Mouse (Mus musculus): ENCODE data around the gene Wdr63. TPM values are rescaled to one million over a fixed set of nuclear protein-coding genes. Genes with fewer than 3 reads are reported as not detected.

Gene Wdr63
- polyA plus RNA-seq, 1 experiment from 2014 or later, result 3.5 TPM

DNA sequence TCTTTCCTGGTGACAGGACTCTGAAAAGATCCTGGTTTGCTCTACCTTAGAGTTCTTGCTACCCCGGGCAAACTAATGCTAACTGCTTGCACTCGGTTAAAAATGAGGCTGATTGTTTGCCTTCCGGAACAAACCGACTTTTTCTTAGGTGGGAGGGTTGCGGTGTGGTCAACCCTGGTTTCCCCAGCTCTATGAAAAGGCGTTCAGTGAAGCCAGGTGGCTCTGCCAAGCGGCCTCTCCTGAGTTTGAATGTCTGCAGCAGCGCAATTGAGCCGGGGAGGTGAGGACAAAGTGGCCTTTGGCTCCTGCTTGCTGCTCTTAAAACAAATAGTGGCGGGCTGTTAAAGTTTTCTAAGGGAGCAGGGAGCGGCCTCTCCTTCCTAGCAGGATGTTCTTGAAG lies 42.6 kb upstream of the Wdr63 start:
- Histone ChIP-seq H3K4me1 (replicated peaks; ENCODE audit: control insufficient read depth, insufficient read depth, low read length) (peaks cover 4% of the 10 kb centered on the region; the same call in 1 of the 2 replicates), H3K4me3 (ENCODE audit: low read length) (peak overlapping the region; percentile 54), H3K36me3 (ENCODE audit: control insufficient read depth, insufficient read depth, low read length) (no peaks in the 10 kb centered on the region), H3K27me3 (ENCODE audit: control insufficient read depth, insufficient read depth, low read depth, low read length) (no peaks in the 10 kb centered on the region; the same call in 1 of the 2 replicates), H3K9me3 (ENCODE audit: control insufficient read depth, low read length) (no peaks in the 10 kb centered on the region), H3K4me2 (ENCODE audit: low read depth, low read length) (peak overlapping the region; percentile 98), H3K9ac (ENCODE audit: low read length) (no peak overlapping the region; the same call in 1 of the 2 replicates), H3K27ac (ENCODE audit: low read length) (no peak overlapping the region)
- WGBS, result 12% methylated on average over 11 of the region's 11 CpGs
- ATAC-seq (ENCODE audit: low read depth), result peak; percentile 44

DNA sequence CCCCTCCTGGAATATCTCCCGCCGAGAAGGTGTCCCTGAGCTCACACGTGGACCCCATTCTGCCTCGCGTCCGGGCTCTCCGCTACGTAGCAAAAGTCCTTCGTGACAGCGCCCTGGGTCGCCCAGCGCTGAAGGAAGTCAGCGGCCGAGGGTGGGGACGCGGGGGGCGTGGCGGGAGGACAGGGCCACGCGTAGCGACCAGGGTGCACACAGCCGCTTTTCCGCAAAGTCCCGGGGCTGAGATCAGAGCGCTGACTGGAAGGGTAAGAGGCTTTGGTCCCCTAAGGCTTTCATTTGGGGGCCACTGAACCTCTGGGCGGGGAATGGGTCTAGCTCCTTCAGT lies 42.1 kb upstream of the Wdr63 start:
- Histone ChIP-seq H3K27me3 (ENCODE audit: control insufficient read depth, insufficient read depth, low read depth, low read length) (no peaks in the 10 kb centered on the region; the same call in 1 of the 2 replicates), H3K4me3 (ENCODE audit: low read length) (peak overlapping the region; percentile 54), H3K36me3 (ENCODE audit: control insufficient read depth, insufficient read depth, low read length) (no peaks in the 10 kb centered on the region), H3K4me2 (ENCODE audit: low read depth, low read length) (peak overlapping the region; percentile 98), H3K27ac (ENCODE audit: low read length) (no peak overlapping the region), H3K4me1 (replicated peaks; ENCODE audit: control insufficient read depth, insufficient read depth, low read length) (peaks cover 4% of the 10 kb centered on the region; the same call in 1 of the 2 replicates), H3K9ac (ENCODE audit: low read length) (peak overlapping the region; percentile 66), H3K9me3 (ENCODE audit: control insufficient read depth, low read length) (no peaks in the 10 kb centered on the region)
- WGBS, result 1% methylated on average over 26 of the region's 26 CpGs
- ATAC-seq (ENCODE audit: low read depth), result peak; percentile 74

DNA sequence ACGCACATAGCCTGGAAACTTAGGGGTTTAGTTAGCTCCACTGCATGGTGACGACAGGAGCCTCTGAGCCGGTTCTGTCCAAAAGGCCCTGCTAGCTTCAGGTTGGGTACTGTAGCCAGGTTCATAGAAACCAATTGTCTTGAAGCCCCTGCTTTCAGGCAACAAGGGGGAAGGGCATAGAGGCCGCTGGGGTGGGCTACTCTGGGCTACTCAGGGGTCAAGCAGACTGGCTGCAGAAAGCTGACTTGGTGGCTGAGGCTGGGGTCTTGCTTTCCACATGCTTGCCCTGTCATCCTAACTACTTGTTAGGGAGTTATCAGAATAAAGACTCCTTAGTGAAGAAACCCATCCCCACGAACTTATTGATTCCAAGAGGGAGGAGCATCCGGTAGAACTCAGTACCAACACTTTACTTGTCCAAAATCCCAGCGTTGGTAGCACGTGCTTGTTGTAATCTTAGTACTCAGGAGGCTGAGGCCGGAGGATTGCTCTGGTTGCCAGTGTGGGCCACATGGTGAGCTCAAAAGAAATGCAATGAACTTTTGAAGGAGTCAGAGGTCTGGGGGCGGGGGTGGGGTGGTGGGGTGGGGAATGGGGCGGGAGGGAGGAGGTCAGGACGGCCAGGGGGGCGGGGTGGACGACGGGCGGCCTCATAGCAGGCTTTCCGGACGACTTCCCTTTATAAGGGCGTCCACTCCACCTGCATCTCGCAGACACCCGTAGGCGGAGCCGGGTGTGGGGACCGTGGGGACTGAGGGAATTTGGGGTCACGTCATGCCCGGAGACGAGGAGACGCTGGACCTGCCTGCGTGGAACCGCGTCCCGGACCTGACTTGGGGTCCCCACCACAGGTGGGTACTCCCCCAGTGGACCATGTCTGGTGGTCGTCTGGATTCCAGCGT lies 41.5 kb upstream of the Wdr63 start, which contains the start of gene Mcoln2:
TSS of gene Mcoln2 (plus strand) at position 678 of the 902 bp plus-strand sequence.
- Histone ChIP-seq H3K36me3 (ENCODE audit: control insufficient read depth, insufficient read depth, low read length) (no peaks in the 10 kb centered on the region), H3K4me3 (ENCODE audit: low read length) (peak within 1 kb of the TSS; percentile 54), H3K9ac (ENCODE audit: low read length) (peak within 1 kb of the TSS; percentile 66), H3K27ac (ENCODE audit: low read length) (no peak within 1 kb of the TSS), H3K4me2 (ENCODE audit: low read depth, low read length) (peak within 1 kb of the TSS; percentile 98), H3K4me1 (replicated peaks; ENCODE audit: control insufficient read depth, insufficient read depth, low read length) (peaks cover 4% of the 10 kb centered on the region; the same call in 1 of the 2 replicates), H3K27me3 (ENCODE audit: control insufficient read depth, insufficient read depth, low read depth, low read length) (no peaks in the 10 kb centered on the region; the same call in 1 of the 2 replicates), H3K9me3 (ENCODE audit: control insufficient read depth, low read length) (no peaks in the 10 kb centered on the region)
- 12% methylated on average over 34 of the region's 34 CpGs for WGBS
- ATAC-seq (ENCODE audit: low read depth), result peak; percentile 35

DNA sequence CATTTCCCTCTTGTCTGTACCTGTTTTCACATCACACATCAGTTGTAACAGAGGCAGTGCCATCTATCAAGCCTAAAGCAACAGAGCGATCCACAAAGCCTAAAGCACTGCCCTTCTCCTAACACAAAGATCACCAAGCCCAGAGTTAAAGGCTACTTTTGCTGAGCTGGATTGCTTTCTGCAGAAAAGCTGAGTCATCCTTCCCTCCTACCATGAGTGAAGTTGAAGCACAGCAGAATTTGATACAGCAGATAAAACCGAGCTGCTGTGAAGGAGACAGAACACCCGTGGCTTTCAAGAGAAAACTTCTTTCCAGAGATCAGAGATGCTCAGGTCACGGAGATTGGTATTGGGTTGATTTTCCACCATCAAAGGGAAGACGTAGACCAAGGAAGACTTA lies 38.2 kb upstream of the Wdr63 start:
- ATAC-seq (ENCODE audit: low read depth), result no peak
- 50% methylated on average over 5 of the region's 5 CpGs for WGBS
- H3K9ac ChIP-seq (ENCODE audit: low read length), result no peak overlapping the region
- H3K9me3 ChIP-seq (ENCODE audit: control insufficient read depth, low read length), result no peaks in the 10 kb centered on the region
- no peak overlapping the region for H3K4me2 ChIP-seq (ENCODE audit: low read depth, low read length)
- H3K36me3 ChIP-seq (ENCODE audit: control insufficient read depth, insufficient read depth, low read length), result no peaks in the 10 kb centered on the region
- no peak overlapping the region for H3K4me3 ChIP-seq (ENCODE audit: low read length)
- no peak overlapping the region for H3K27ac ChIP-seq (ENCODE audit: low read length)
- H3K27me3 ChIP-seq (ENCODE audit: control insufficient read depth, insufficient read depth, low read depth, low read length), result no peaks in the 10 kb centered on the region
- H3K4me1 ChIP-seq (replicated peaks; ENCODE audit: control insufficient read depth, insufficient read depth, low read length), result peaks cover 4% of the 10 kb centered on the region; the same call in 1 of the 2 replicates

DNA sequence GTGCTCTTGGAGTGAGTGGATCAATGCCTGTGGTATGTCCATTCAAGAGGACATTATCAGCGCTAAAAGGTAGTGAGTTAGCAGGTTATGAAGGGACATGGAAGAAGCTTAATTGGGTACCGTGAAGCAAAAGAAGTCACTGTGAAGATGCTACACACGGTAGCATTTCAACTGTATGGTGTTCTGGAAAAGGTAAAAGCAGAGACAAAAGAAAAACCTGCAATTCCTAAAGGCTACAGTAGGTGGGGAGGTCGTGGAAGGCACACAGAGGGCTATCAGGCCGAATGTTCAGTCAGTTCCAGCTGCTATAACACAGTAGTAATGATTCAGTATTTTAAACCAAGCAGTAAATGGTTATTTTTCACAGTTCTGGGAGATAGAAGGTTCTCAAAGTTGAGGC lies 37.6 kb upstream of the Wdr63 start:
- H3K36me3 ChIP-seq (ENCODE audit: control insufficient read depth, insufficient read depth, low read length), result no peaks in the 10 kb centered on the region
- H3K9me3 ChIP-seq (ENCODE audit: control insufficient read depth, low read length), result no peaks in the 10 kb centered on the region
- no peaks in the 10 kb centered on the region for H3K27me3 ChIP-seq (ENCODE audit: control insufficient read depth, insufficient read depth, low read depth, low read length)
- no peak overlapping the region for H3K9ac ChIP-seq (ENCODE audit: low read length)
- 46% methylated on average over 5 of the region's 5 CpGs for WGBS
- peaks cover 4% of the 10 kb centered on the region; the same call in 1 of the 2 replicates for H3K4me1 ChIP-seq (replicated peaks; ENCODE audit: control insufficient read depth, insufficient read depth, low read length)
- H3K4me2 ChIP-seq (ENCODE audit: low read depth, low read length), result no peak overlapping the region
- no peak for ATAC-seq (ENCODE audit: low read depth)
- H3K27ac ChIP-seq (ENCODE audit: low read length), result no peak overlapping the region
- H3K4me3 ChIP-seq (ENCODE audit: low read length), result no peak overlapping the region

DNA sequence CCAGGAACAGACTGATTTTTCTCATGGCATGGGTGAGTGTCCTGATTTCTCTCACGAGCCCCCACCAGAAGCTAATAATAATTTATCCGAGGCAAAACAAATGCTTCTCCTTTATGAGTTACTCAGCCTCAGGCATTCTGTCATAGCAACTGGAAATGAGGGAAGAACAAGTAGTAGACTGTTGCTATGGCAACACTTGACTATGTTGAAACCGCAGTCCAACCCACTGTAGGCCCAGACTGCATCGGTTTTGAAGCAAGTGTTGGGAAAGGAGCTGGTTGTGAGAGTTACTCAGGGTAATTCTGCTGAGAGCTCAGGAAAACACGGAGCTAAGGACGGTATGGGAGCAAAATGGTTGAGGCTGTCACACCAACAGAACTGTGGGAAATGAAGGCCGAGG lies 34.6 kb upstream of the Wdr63 start:
- Histone ChIP-seq H3K27ac (ENCODE audit: low read length) (no peak overlapping the region), H3K4me1 (replicated peaks; ENCODE audit: control insufficient read depth, insufficient read depth, low read length) (no peaks in the 10 kb centered on the region), H3K9me3 (ENCODE audit: control insufficient read depth, low read length) (no peaks in the 10 kb centered on the region), H3K9ac (ENCODE audit: low read length) (no peak overlapping the region), H3K4me2 (ENCODE audit: low read depth, low read length) (no peak overlapping the region), H3K36me3 (ENCODE audit: control insufficient read depth, insufficient read depth, low read length) (no peaks in the 10 kb centered on the region), H3K4me3 (ENCODE audit: low read length) (no peak overlapping the region), H3K27me3 (ENCODE audit: control insufficient read depth, insufficient read depth, low read depth, low read length) (no peaks in the 10 kb centered on the region)
- no peak for ATAC-seq (ENCODE audit: low read depth)
- 81% methylated on average over 7 of the region's 7 CpGs for WGBS

DNA sequence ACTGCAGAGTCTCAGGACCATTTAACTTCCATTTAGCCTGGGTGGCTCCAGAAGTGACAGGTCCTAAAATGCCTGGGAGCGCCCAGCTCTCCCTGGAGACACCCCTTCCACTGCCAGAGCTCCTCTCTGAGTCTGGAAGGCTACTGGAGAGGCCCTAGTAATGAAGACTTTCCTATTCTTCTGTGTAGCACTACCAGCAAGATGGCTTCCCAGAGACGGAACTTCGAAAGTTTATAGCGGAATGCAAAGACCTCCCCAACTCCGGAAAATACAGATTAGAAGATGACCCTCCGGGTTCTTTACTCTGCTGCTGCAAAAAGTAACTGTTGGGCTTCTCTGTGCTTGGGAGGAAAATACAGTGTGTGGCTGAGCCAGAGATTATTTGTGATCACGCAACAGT lies 32.3 kb upstream of the Wdr63 start:
- H3K4me2 ChIP-seq (ENCODE audit: low read depth, low read length), result no peak overlapping the region
- 93% methylated on average over 7 of the region's 7 CpGs for WGBS
- no peaks in the 10 kb centered on the region for H3K36me3 ChIP-seq (ENCODE audit: control insufficient read depth, insufficient read depth, low read length)
- no peak for ATAC-seq (ENCODE audit: low read depth)
- no peaks in the 10 kb centered on the region for H3K4me1 ChIP-seq (replicated peaks; ENCODE audit: control insufficient read depth, insufficient read depth, low read length)
- no peaks in the 10 kb centered on the region for H3K27me3 ChIP-seq (ENCODE audit: control insufficient read depth, insufficient read depth, low read depth, low read length)
- H3K9me3 ChIP-seq (ENCODE audit: control insufficient read depth, low read length), result no peaks in the 10 kb centered on the region
- no peak overlapping the region for H3K27ac ChIP-seq (ENCODE audit: low read length)
- no peak overlapping the region for H3K9ac ChIP-seq (ENCODE audit: low read length)
- no peak overlapping the region for H3K4me3 ChIP-seq (ENCODE audit: low read length)

DNA sequence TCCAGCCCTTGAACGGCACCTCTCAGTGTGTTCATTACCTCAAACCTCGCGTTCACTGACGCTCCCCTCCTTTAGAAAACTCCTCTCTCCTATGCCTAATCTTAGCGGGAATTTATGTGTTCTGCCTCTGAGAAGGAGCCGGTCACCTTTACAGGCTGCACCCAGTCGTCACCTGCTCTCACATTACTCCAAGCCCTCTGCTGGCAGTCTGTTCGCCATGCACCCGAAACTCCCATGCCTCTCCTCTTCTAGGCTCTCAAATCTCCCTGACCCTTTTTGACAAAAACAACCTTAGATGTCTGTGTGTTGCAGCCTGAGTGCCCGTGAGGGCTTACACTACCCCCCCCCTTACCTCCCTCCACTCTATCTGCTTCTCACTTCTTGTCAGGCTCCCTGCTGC lies 28.5 kb upstream of the Wdr63 start:
- Histone ChIP-seq H3K9me3 (ENCODE audit: control insufficient read depth, low read length) (no peaks in the 10 kb centered on the region), H3K36me3 (ENCODE audit: control insufficient read depth, insufficient read depth, low read length) (no peaks in the 10 kb centered on the region), H3K9ac (ENCODE audit: low read length) (no peak overlapping the region), H3K4me2 (ENCODE audit: low read depth, low read length) (no peak overlapping the region), H3K4me1 (replicated peaks; ENCODE audit: control insufficient read depth, insufficient read depth, low read length) (no peaks in the 10 kb centered on the region), H3K27ac (ENCODE audit: low read length) (no peak overlapping the region), H3K27me3 (ENCODE audit: control insufficient read depth, insufficient read depth, low read depth, low read length) (no peaks in the 10 kb centered on the region), H3K4me3 (ENCODE audit: low read length) (no peak overlapping the region)
- ATAC-seq (ENCODE audit: low read depth), result no peak
- 24% methylated on average over 10 of the region's 10 CpGs for WGBS

DNA sequence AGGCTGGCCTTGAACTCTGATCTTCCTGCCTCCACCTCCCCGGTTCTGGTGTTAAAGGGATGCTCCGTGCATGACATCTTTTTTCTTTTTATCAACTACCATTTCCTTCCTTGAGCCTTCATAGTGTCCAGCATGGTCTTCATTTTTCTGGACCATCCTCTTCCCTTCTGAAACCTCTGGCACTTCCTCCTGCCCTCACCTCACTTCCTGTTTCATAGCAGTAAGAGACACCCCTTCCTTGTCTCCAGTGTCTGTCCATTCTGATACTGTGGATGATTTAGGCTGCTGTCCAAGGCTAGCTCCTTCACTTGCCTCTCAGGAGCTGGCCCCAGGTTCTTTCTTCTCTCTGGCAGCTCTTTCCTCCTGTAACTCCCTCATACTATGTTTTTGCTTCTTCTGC lies 27.5 kb upstream of the Wdr63 start:
- Histone ChIP-seq H3K4me1 (replicated peaks; ENCODE audit: control insufficient read depth, insufficient read depth, low read length) (no peaks in the 10 kb centered on the region), H3K27me3 (ENCODE audit: control insufficient read depth, insufficient read depth, low read depth, low read length) (no peaks in the 10 kb centered on the region), H3K27ac (ENCODE audit: low read length) (no peak overlapping the region), H3K4me2 (ENCODE audit: low read depth, low read length) (no peak overlapping the region), H3K4me3 (ENCODE audit: low read length) (no peak overlapping the region), H3K9ac (ENCODE audit: low read length) (no peak overlapping the region), H3K9me3 (ENCODE audit: control insufficient read depth, low read length) (no peaks in the 10 kb centered on the region), H3K36me3 (ENCODE audit: control insufficient read depth, insufficient read depth, low read length) (no peaks in the 10 kb centered on the region)
- WGBS, result 82% methylated on average over 2 of the region's 2 CpGs
- ATAC-seq (ENCODE audit: low read depth), result no peak
